Mouse (Mus musculus) hindbrain, embryonic 15.5 days (tissue): ENCODE data around the gene Syncrip. TPM values are rescaled to one million over a fixed set of nuclear protein-coding genes. Genes with fewer than 3 reads are reported as not detected.

Experiments used
- ATAC-seq: fragments of 200-750 bp; cut with Nextera tagmentation; 2 replicates; pipeline ENCODE4 v1.8.0; 2017; ENCODE audit warnings: low read depth, moderate number of reproducible peaks, moderate TSS enrichment; ENCODE audit not compliant: low FRiP score
- H3K27ac ChIP-seq: fragments of 300-500 bp; sonication (generic); replicated peaks from 2 replicates; pipeline ENCODE4 v1.5.1; 2015; ENCODE audit warnings: mild to moderate bottlenecking, inconsistent platforms
- H3K27me3 ChIP-seq: fragments of 300-500 bp; sonication (generic); 2 replicates; pipeline ENCODE4 v1.6.1; 2015; ENCODE audit warnings: control low read depth, inconsistent platforms
- H3K36me3 ChIP-seq: fragments of 300-500 bp; sonication (generic); 2 replicates; pipeline ENCODE4 v1.6.1; 2015; ENCODE audit warnings: control low read depth, inconsistent platforms
- H3K4me1 ChIP-seq: fragments of 300-500 bp; sonication (generic); replicated peaks from 2 replicates; pipeline ENCODE4 v1.6.1; 2015; ENCODE audit warnings: control low read depth, inconsistent platforms
- H3K4me2 ChIP-seq: fragments of 300-500 bp; sonication (generic); 2 replicates; pipeline ENCODE4 v1.6.1; 2015; ENCODE audit warnings: moderate library complexity, mild to moderate bottlenecking, inconsistent platforms
- H3K4me3 ChIP-seq: fragments of 300-500 bp; sonication (generic); 2 replicates; pipeline ENCODE4 v1.5.1; 2015; ENCODE audit warnings: mild to moderate bottlenecking, inconsistent platforms
- H3K9ac ChIP-seq: fragments of 300-500 bp; sonication (generic); 2 replicates; pipeline ENCODE4 v1.6.1; 2015; ENCODE audit warnings: inconsistent platforms
- H3K9me3 ChIP-seq: fragments of 300-500 bp; sonication (generic); 2 replicates; pipeline ENCODE4 v1.6.1; 2016; ENCODE audit warnings: control low read depth, inconsistent platforms
- WGBS: fragments of 180-500 bp; shearing (Covaris S2); methylation state at CpG from one replicate; pipeline ENCODE4 v1.1.7; 2015; 5-methylcytosine and 5-hydroxymethylcytosine counted together
- polyA plus RNA-seq: library from polyadenylated mRNA; unstranded; fragments of >200 nt; fragmentation: Nextera tagmentation; extraction: Ambion mirVana; gene quantifications from 2 replicates; pipeline ENCODE4 v1.2.1, GENCODE M21; 2015

The Syncrip gene
- polyA plus RNA-seq, 1 experiment from 2014 or later: 71.2 TPM

GRCm38 (mm10) chr9:88416752-88417151, 65.6 kb downstream of the Syncrip start:
- Histone ChIP-seq H3K4me3 (no peak overlapping the region), H3K36me3 (peaks cover 31% of the 10 kb centered on the region), H3K4me1 (no peaks in the 10 kb centered on the region), H3K4me2 (no peak overlapping the region), H3K27ac (no peak overlapping the region), H3K9ac (no peak overlapping the region), H3K9me3 (no peaks in the 10 kb centered on the region), H3K27me3 (no peaks in the 10 kb centered on the region)
- ATAC-seq: no peak
- WGBS: 48% methylated on average over 1 of the region's 1 CpGs

DNA sequence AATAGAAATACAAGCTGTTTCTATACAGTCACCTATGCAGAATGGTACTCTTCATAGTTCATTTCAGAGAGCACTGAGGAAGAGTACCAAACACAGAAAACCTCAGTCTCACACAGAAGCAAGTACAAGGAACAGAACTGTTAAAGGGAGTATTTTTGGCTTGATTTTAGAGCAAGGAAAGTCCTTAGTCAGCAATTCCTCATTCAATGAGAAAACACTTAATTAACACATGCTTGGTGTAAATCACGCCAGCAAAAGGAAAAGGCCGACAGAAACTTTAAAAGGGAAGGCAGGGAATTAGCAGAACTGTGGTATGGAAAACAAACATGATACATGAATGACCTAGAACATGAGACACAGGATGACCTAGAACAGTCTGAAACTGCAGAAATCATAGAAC, 72.4 kb downstream of the Syncrip start:
- Histone ChIP-seq H3K4me2 (no peak overlapping the region), H3K27me3 (no peaks in the 10 kb centered on the region), H3K9me3 (no peaks in the 10 kb centered on the region), H3K27ac (no peak overlapping the region), H3K4me3 (no peak overlapping the region), H3K9ac (no peak overlapping the region), H3K4me1 (no peaks in the 10 kb centered on the region), H3K36me3 (peaks cover 17% of the 10 kb centered on the region)
- 84% methylated on average over 2 of the region's 2 CpGs for WGBS
- no peak for ATAC-seq

GRCm38 (mm10) chr9:88404515-88404914, 77.9 kb downstream of the Syncrip start:
- no peaks in the 10 kb centered on the region for H3K9me3 ChIP-seq
- no peak overlapping the region for H3K27ac ChIP-seq
- WGBS: 89% methylated on average over 6 of the region's 6 CpGs
- H3K4me3 ChIP-seq: no peak overlapping the region
- H3K4me1 ChIP-seq: no peaks in the 10 kb centered on the region
- no peaks in the 10 kb centered on the region for H3K27me3 ChIP-seq
- H3K36me3 ChIP-seq: peaks cover 28% of the 10 kb centered on the region
- H3K9ac ChIP-seq: no peak overlapping the region
- H3K4me2 ChIP-seq: no peak overlapping the region
- ATAC-seq: no peak

DNA sequence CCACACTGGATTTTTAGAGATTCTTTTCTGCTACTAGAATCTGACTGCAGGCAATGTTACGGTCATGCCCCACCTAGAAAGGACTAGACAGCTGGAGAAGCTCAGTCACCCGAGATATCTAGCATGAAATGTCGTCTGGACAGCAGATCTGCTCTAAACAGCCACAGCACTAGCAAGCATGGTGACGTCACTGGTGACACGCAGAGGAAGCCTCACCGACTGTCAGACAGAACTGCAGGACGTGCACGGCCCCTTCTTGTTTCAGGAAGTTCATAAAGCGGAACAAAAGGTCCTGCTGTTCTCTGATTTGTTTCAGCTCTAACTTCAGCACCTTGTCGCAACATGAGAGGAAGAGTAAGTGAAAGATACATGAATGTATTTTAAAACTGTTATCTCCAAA, 78.3 kb downstream of the Syncrip start:
- WGBS: 61% methylated on average over 10 of the region's 10 CpGs
- Histone ChIP-seq H3K9me3 (no peaks in the 10 kb centered on the region), H3K9ac (no peak overlapping the region), H3K36me3 (peaks cover 23% of the 10 kb centered on the region), H3K4me2 (no peak overlapping the region), H3K4me3 (no peak overlapping the region), H3K27ac (no peak overlapping the region), H3K27me3 (no peaks in the 10 kb centered on the region), H3K4me1 (no peaks in the 10 kb centered on the region)
- ATAC-seq: no peak

- H3K27me3 ChIP-seq: no peaks in the 10 kb centered on the region
- no peak overlapping the region for H3K4me3 ChIP-seq
- H3K9ac ChIP-seq: no peak overlapping the region
- H3K9me3 ChIP-seq: no peaks in the 10 kb centered on the region
- no peak overlapping the region for H3K4me2 ChIP-seq
- WGBS: 91% methylated on average over 1 of the region's 1 CpGs
- ATAC-seq: no peak
- peaks cover 44% of the 10 kb centered on the region for H3K36me3 ChIP-seq
- H3K27ac ChIP-seq: no peak overlapping the region
- no peaks in the 10 kb centered on the region for H3K4me1 ChIP-seq
These were observed 83.9 kb downstream of the Syncrip start for GRCm38 (mm10) chr9:88398461-88398860.

Other genes with a start within 250 kb of the Syncrip start
- 1.2 TPM in 2 replicates for gene Nt5e, start 155.4 kb downstream of the Syncrip start, polyA plus RNA-seq
- 34.0 and 36.0 TPM in 2 replicates for gene Snx14, start 43.6 kb downstream of the Syncrip start, polyA plus RNA-seq
- gene Gm20537, start 26.0 kb downstream of the Syncrip start, polyA plus RNA-seq: 0.49 and 0.57 TPM in 2 replicates
- gene Zfp949, start 65.4 kb upstream of the Syncrip start, polyA plus RNA-seq: 17.2 and 19.8 TPM in 2 replicates
- gene Trim43a, start 98.3 kb upstream of the Syncrip start, polyA plus RNA-seq: 0.14 and 0.21 TPM in 2 replicates
- gene Mthfsl, start 237.7 kb upstream of the Syncrip start, polyA plus RNA-seq: 39.5 and 45.4 TPM in 2 replicates
- gene Bcl2a1d, start 249.3 kb upstream of the Syncrip start, polyA plus RNA-seq: 0.25 and 0.41 TPM in 2 replicates